Mouse (Mus musculus): ENCODE measurements around the gene Gm49368.

DNA sequence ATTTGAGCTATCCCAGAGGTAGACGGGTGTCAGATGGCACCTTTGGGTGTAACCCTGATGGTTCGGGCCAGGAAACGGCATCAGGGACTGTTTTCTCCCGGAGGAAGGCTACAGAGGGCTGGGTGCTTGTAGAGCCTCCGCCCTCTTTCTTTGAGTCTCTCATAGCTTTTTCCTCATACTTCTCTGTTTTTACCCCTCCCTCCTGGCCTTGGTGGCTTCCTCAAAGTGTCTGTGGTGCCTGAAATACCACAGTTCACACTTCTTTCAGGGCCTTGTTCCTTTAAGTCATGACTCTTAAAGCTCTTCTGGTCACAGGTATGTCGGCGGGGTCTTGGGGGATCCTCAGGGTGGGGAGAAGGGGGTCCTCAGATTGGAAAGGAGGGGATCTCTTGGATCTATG, at the start of gene Gm49368, which contains the start of gene Itgam:
- TF ChIP-seq POLR2A (IDR thresholded peaks at IDR 0.05; ENCODE audit: low read depth, low read length) = no peak
- no peak for TF ChIP-seq CTCF (IDR thresholded peaks at IDR 0.05; ENCODE audit: extremely low read depth, insufficient read length, insufficient replicate concordance, low read depth, low read length)

Data from small intestine, adult 2 months (tissue).